In the genomic region with DNA sequence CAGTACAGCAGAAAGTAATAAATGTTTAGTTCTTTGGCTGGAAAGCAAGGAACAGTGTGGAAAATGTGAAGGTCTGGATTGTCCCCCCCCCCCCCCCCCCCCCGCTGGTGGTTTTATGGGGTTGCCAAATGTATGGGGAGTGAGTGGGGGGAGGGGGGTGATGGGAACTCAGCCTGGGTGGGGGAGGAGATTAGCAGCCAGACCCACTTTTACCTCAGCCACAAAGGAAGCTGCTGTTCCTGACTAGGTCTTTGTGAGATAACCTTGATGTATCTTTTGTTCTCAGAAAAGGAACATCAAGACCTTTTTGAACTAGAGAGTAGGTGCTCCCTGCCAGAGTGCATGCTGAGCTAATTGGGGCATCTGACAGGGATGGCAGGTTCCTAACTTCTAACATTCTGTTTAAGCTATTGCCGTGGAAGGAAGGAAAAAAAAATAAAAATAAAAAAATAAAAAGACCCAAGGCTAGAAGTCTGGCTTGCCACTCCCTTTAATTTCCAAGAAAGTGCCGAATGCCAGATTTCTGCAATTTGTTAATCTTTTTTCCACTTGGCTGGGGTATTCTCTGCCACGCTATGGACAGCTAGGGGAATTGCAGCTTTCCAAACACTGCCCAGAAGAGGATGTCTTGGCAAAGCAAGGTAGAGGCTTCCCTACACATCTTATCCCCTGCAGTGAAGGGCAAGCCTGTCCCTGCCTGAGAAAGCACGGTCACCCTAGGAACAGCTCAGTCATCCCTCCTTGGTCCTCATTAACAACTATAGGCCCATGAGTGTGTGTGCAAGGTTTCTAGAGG, we compare ENCODE assay signal across 9 mouse cellular contexts. TPM values are rescaled to one million over a fixed set of nuclear protein-coding genes. Genes with fewer than 3 reads are reported as not detected.
DNase-seq lines count a peak whose midpoint lies in the region; ATAC-seq and TF ChIP-seq lines count a peak whose summit lies in the region.
"Had no signal": no experiment of that assay in that cellular context is flagged by ENCODE, and none has a peak within 500 bp of the region (broad histone marks: within the 10 kb centered on the region; RNA-seq: fewer than 3 reads in every experiment).

No protein-coding gene starts in this region.

- WGBS in liver, postnatal 0 days (ENCODE audit: insufficient replicate concordance) = 47% methylated on average over 4 of the region's 5 CpGs
- 30% methylated on average over 5 of the region's 5 CpGs for WGBS in liver, embryonic 11.5 days

- TF ChIP-seq CTCF in liver, postnatal 0 days (IDR thresholded peaks at IDR 0.05; ENCODE audit: low read depth) = peak; percentile 23

- no peak for TF ChIP-seq EP300 in liver, postnatal 0 days (IDR thresholded peaks at IDR 0.05; ENCODE audit: low read depth)

- DNase-seq in adrenal gland, postnatal 10 days = peak; percentile 21
- DNase-seq in adrenal gland, postnatal 4 days (ENCODE audit: low spot score in 2 of 2) = no peak
- DNase-seq in liver, postnatal 0 days = no peak
- no peak for DNase-seq in liver, embryonic 11.5 days (ENCODE audit: low spot score)
- peak; percentile 34 for DNase-seq in cerebellum, adult 9-11 months
- no peak for DNase-seq in right cerebral cortex, postnatal 36 days (ENCODE audit: low spot score in 2 of 2)
- DNase-seq: liver, embryonic 13.5 days had no signal

- no peak overlapping the region for H3K4me3 ChIP-seq in liver, postnatal 0 days (ENCODE audit: low read depth, low read length)
- no peak overlapping the region for H3K4me3 ChIP-seq in liver, embryonic 11.5 days (ENCODE audit: low read depth, low read length)
- H3K4me3 ChIP-seq: liver, embryonic 13.5 days had no signal

- no peak for ATAC-seq in liver, postnatal 0 days
- no peak for ATAC-seq in liver, embryonic 11.5 days (replicated peaks; ENCODE audit: low FRiP score)
- peak; percentile 12; the same call in 1 of the 2 replicates for ATAC-seq in megakaryocyte progenitor cell, adult 5-6 weeks (replicated peaks; ENCODE audit: poor library complexity)
- ATAC-seq in granulocyte monocyte progenitor cell, adult 5-6 weeks (replicated peaks; ENCODE audit: poor library complexity, severe bottlenecking) = no peak

- no peak overlapping the region for H3K4me2 ChIP-seq in liver, postnatal 0 days (ENCODE audit: low read depth, low read length)
- no peak overlapping the region for H3K4me2 ChIP-seq in liver, embryonic 11.5 days
- H3K4me2 ChIP-seq: liver, embryonic 13.5 days had no signal

- H3K36me3 ChIP-seq in liver, postnatal 0 days (replicated peaks; ENCODE audit: insufficient read depth, low read length) = peaks cover 12% of the 10 kb centered on the region; the same call in 1 of the 2 replicates
- H3K36me3 ChIP-seq in liver, embryonic 11.5 days (ENCODE audit: control insufficient read depth, insufficient read depth, low read length) = no peaks in the 10 kb centered on the region
- H3K36me3 ChIP-seq: liver, embryonic 13.5 days had no signal

- no peaks in the 10 kb centered on the region for H3K27me3 ChIP-seq in liver, postnatal 0 days (ENCODE audit: insufficient read depth, low read length)
- H3K27me3 ChIP-seq in liver, embryonic 11.5 days (replicated peaks; ENCODE audit: control insufficient read depth, insufficient read depth, low read length) = no peaks in the 10 kb centered on the region
- H3K27me3 ChIP-seq: liver, embryonic 13.5 days had no signal

- no peaks in the 10 kb centered on the region for H3K9me3 ChIP-seq in liver, postnatal 0 days (ENCODE audit: low read length)
- no peaks in the 10 kb centered on the region for H3K9me3 ChIP-seq in liver, embryonic 11.5 days (ENCODE audit: control insufficient read depth, low read length)
- H3K9me3 ChIP-seq: liver, embryonic 13.5 days had no signal

- H3K27ac ChIP-seq in liver, postnatal 0 days (ENCODE audit: low read depth) = no peak overlapping the region
- no peak overlapping the region for H3K27ac ChIP-seq in liver, embryonic 11.5 days (ENCODE audit: low read depth, low read length)
- H3K27ac ChIP-seq: liver, embryonic 13.5 days had no signal

- no peak overlapping the region for H3K9ac ChIP-seq in liver, postnatal 0 days (replicated peaks)
- H3K9ac ChIP-seq in liver, embryonic 11.5 days (ENCODE audit: low read depth, low read length) = no peak overlapping the region
- H3K9ac ChIP-seq: liver, embryonic 13.5 days had no signal

- H3K4me1 ChIP-seq in liver, postnatal 0 days (ENCODE audit: insufficient read depth) = peaks cover 2% of the 10 kb centered on the region; the same call in 1 of the 2 replicates
- peaks cover 2% of the 10 kb centered on the region; the same call in 1 of the 2 replicates for H3K4me1 ChIP-seq in liver, embryonic 11.5 days (replicated peaks; ENCODE audit: control insufficient read depth, insufficient read depth, low read length)

RNA-seq across cellular contexts. Expression of a gene that starts 35.3 kb away (rescaled TPM):
- 10 to 100 TPM; 15.0 to 21.8 TPM for total RNA-seq in adrenal gland, postnatal 10 days (2021)
- total RNA-seq in adrenal gland, postnatal 4 days (2021) = 10 to 100 TPM; 24.2 to 28.3 TPM
- polyA plus RNA-seq in liver, postnatal 0 days (2015; fragmentation: Nextera tagmentation; extraction: Ambion mirVana) = 17.3 and 18.9 TPM in 2 replicates
- 6.3 and 7.3 TPM in 2 replicates for polyA plus RNA-seq in liver, embryonic 11.5 days (2014; fragmentation: Nextera tagmentation; extraction: Ambion mirVana)
- 0.22 and 0.64 TPM in 2 replicates for total RNA-seq in megakaryocyte progenitor cell, adult 5-6 weeks (2015)
- total RNA-seq in megakaryocyte progenitor cell, adult 5-6 weeks (2017) = 0.84 and 1.1 TPM in 2 replicates
- total RNA-seq in granulocyte monocyte progenitor cell, adult 5-6 weeks (2014; fragmentation: Nextera tagmentation) = 0.21 TPM in 1 of 2 replicates, not detected in the other
- 1.6 and 1.9 TPM in 2 replicates for total RNA-seq in granulocyte monocyte progenitor cell, adult 5-6 weeks (2017)

Comparison
In these comparisons a context has a peak if more than half of its experiments do, and no peak if none do; other contexts are left out.
1. DNase-seq: peak in adrenal gland, postnatal 10 days (single experiment) and cerebellum, adult 9-11 months (single experiment); none in adrenal gland, postnatal 4 days (0 of 2), liver, postnatal 0 days (single experiment), liver, embryonic 11.5 days (single experiment) and right cerebral cortex, postnatal 36 days (0 of 2).
2. RNA of a gene that starts 35.3 kb away (total RNA-seq): 24.2 to 28.3 TPM in adrenal gland, postnatal 4 days and 15.0 to 21.8 TPM in adrenal gland, postnatal 10 days; 0.21 to 1.9 TPM in granulocyte monocyte progenitor cell, adult 5-6 weeks and 0.22 to 1.1 TPM in megakaryocyte progenitor cell, adult 5-6 weeks; every median in the first group is over 4 times any median in the second.